Mouse (Mus musculus) T-helper 17 cell (primary cell): Measurements from ENCODE around the gene Zfp941.
"Not testable (repeated sequence)": the region's sequence is repeated elsewhere in the genome, so short reads cannot be mapped to it uniquely, and the experiment has no call there.

Experiments
- in situ Hi-C, 2 experiments: fragments of 300-600 bp; cut with MboI, MseI; formaldehyde crosslinking; loops; 1 replicate in 1 of 2; 2 replicates in 1 of 2; pipeline ENCODE4 v1.15.1; 2025; ENCODE audit warnings: high pct_unique_total_duplicates in 2 of 2

Zfp941 gene

DNA sequence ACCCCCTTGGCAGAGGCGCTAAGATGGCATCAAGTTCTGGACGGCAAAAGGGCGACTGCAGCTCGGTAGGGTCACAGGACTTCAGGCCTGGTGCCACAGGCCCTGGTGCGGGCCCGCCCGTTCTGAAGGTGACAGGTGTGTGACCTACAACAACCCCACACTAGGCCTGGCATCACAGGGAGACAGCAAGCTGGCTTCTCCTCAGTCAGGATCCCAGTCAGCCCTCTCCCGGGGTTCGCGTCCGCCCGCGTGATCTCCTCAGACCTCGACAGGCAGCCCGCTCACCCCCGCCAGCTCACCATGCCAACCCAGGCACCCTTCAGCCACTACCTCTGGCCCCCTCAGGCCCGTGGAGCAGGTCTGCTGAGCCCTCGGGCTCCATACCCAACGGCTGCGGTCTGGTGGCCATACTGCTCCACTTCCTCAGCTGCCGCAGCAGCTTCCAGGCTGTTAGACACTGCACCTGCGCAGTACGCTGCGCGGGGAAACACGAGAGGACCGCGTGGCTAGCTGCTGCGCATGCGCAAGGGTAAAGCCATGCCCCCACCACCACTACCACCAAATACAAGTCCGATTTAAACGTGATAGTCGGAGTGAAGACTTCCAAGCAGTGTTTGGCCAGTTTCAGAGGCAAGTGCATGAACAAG lies 34.4 kb downstream of the Zfp941 start, which contains the start of gene Syce1:
Gene Syce1, minus strand, starts transcription at position 447 of the 647 bp plus-strand sequence.
- in situ Hi-C loops = no loop called here

DNA sequence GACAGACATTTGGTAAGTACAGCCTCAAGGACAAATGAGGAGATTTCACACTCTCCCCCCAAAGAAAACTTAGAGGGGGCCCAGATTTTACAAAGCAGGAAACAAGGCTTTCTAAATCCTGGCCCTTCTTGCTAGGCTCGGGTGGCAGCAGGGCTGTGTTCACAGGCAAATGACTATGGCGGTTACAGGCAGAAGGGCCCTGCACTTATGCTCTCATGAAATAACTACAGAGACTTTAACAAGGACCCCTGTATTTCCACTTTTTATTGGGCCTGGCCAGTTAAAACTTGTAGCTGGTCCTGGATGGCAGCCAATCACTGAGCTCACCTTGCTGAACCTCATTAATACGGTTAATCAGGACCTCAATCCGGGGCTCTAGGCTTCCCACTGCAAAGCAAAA lies 41.4 kb downstream of the Zfp941 start:
- in situ Hi-C loops = no loop called here

DNA sequence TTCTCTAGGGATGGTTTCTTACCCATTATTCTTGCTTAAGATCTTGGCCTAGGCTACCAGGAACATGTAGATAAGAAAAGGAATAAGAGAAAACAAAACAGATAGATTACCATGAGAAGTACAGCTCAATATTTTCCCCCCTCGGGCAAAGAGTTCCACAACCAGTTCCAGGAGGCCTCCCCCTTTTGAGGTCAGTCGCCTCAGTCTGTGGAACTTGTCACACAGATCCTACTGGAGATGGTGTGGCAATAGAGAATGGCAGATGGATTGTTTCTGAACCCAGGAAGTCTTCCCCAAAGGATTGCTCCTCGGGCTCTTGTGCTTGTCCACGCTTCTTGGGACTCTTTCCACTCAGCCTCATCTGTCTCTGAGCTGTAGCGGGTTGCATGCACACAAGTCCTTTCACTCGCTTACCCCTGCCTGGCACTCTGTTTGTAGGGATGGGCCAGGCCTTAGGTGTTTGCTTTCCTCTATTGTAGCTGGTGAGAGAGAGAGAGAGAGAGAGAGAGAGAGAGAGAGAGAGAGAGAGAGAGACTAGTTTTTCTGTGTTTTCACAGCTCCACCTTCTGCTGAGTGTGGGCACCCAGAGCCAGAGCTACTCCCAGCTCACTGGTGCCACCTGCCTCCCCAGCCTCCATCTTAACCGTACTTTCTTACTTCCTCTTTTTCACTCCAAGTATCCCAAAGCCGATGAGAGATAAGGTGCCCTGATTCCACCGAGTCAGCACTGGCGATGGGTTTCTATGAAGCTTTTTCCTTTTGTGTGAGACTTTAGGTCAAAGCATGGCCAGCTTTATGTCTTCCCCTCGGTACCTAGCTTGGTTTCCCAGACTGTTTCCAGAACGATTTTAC lies 55.9 kb downstream of the Zfp941 start:
- in situ Hi-C loops = no loop called here

DNA sequence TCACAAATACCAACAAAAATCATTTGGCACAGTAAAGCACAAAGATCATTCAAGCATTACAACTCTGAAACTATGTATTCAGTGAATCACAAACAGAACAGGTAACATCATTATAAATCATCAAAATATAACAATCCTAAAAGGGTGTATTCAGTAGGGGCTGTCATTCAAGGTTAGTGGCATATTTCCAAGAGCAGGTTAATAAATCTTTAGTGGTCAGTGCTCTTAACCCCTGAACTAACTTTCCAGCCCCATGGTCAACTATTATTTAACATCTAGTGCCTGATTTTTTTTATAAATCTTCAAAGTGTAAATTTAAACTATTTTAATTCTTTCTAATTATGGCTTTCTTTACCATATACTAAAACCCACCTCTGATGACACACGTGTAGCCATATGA lies 56.6 kb downstream of the Zfp941 start:
- in situ Hi-C loops = not testable (repeated sequence)

DNA sequence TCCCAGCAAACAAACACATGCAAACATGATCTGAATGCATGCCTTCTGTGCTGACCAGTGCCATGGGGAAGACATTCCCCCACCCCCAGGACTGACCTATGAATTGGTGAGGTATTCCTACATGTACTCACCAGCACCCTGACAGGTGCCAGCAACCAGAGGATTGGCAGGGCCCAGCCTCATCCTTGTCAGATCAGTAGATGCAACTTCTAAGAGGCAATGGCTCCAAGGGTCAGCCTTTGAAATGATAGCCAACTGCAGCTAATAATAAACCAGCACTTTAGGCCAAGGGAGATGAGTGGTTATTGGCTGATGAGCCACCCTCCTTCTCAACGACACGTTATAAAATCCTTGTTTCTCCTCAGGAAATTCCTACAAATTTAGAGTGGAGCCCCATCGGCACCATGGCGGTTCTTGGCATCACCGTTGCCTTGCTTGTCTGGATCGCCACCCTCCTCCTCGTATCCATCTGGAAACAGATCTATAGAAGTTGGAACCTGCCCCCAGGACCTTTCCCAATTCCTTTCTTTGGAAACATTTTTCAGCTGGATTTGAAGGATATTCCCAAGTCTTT lies 58.4 kb downstream of the Zfp941 start, which contains the start of gene Cyp2e1:
Gene Cyp2e1, plus strand, starts transcription at position 293 of the 574 bp plus-strand sequence.
- in situ Hi-C loops = no loop called here

DNA sequence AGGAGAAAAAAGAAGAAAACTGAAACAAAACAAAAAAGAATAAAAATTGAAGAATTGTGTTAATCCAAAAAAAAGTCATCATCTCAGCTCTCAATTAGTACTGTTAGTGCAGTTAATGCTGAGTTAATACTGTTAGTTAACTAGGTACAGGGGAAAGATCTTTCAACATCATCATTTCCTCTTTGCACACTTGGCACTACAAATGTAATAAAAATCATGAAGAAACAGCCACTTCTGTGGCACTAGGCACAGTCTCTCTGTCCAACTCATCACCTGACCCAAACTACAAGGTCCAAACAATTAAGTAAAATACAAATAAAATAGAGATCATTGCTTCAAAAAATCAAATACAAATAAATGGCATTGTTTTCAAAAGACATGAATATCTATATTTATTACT lies 61.3 kb downstream of the Zfp941 start:
- in situ Hi-C loops = no loop called here
